Comparison of ENCODE assay signal across 25 mouse cellular contexts in the genomic region with DNA sequence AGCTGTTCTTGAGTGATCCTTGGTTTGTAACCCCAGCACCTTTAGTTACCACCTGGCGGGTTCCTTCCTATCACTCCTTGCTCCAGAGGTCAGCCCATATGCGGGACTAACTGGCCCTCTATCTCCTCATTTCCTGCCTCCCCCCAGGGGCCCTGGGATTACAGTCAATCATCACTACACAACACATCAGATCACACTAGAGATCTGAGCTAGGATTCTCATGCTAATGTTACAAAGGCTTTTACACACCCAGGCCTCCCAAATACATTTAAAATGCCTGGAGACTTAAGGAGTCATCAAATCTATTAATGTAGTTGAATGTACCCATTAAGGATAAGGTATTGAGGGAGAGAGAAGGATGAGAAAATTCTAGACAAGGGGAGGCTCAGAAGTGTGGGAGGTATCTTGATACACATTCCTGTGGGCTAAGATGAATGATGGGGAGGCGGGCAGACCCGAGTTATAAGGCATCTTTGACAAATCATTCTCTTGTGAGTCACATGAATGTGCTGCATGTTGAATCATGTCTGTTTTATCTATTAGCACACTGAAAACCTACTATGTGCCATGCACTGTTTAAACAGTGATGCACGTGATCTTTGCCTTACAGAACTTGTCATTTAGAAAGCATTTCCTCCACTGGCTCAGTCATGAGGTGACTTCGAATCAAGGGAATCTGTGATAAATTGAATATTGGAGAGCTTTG. TPM values are rescaled to one million over a fixed set of nuclear protein-coding genes. Genes with fewer than 3 reads are reported as not detected.
A peak's percentile ranks its signal among the peaks of the same experiment; 100 is the strongest.
DNase-seq lines count a peak whose midpoint lies in the region; ATAC-seq lines count a peak whose summit lies in the region.
"Had no signal": no experiment of that assay in that cellular context is flagged by ENCODE, and none has a peak within 500 bp of the region (broad histone marks: within the 10 kb centered on the region; RNA-seq: fewer than 3 reads in every experiment).

No protein-coding gene starts in this region.

- no peak overlapping the region for H3K4me2 ChIP-seq in heart, embryonic 13.5 days
- no peak overlapping the region for H3K4me2 ChIP-seq in kidney, embryonic 15.5 days
- H3K4me2 ChIP-seq: forebrain, embryonic 13.5 days; hindbrain, embryonic 14.5 days; limb, embryonic 15.5 days; liver, embryonic 13.5 days; neural tube, embryonic 12.5 days had no signal

- peak overlapping the region; percentile 21; the same call in 1 of the 2 replicates for H3K9ac ChIP-seq in heart, embryonic 13.5 days
- H3K9ac ChIP-seq in kidney, embryonic 15.5 days = no peak overlapping the region
- H3K9ac ChIP-seq: forebrain, embryonic 13.5 days; hindbrain, embryonic 14.5 days; limb, embryonic 15.5 days; liver, embryonic 13.5 days; neural tube, embryonic 12.5 days had no signal

- peaks cover 4% of the 10 kb centered on the region; the same call in 1 of the 2 replicates for H3K36me3 ChIP-seq in heart, embryonic 13.5 days
- no peaks in the 10 kb centered on the region; the same call in 1 of the 2 replicates for H3K36me3 ChIP-seq in kidney, embryonic 15.5 days
- H3K36me3 ChIP-seq: neural tube, embryonic 12.5 days had no signal

- no peak for DNase-seq in heart, postnatal 25 days (ENCODE audit: low spot score)
- DNase-seq in ES-CJ7 (ENCODE audit: low read depth, low spot score) (peak; percentile 75), R1 (ENCODE audit: low read depth, low spot score) (peak; percentile 92)
- no peak for DNase-seq in left cerebral cortex, adult 11 months (ENCODE audit: low spot score)
- no peak for DNase-seq in heart, postnatal 10 days
- DNase-seq: adrenal gland, postnatal 14 days; cerebellum, adult 18-20 months; cerebellum, postnatal 14 days; gastrocnemius, postnatal 10 days; kidney, adult 9 months; liver, embryonic 13.5 days; lung, adult 18-20 months; lung, postnatal 10 days; right cerebral cortex, adult 18-20 months; right cerebral cortex, postnatal 4 days; thymus, postnatal 4 days had no signal

- H3K27ac ChIP-seq in heart, embryonic 13.5 days (replicated peaks) = no peak overlapping the region
- no peak overlapping the region for H3K27ac ChIP-seq in kidney, embryonic 15.5 days
- H3K27ac ChIP-seq: forebrain, embryonic 13.5 days; hindbrain, embryonic 14.5 days; limb, embryonic 10.5 days; limb, embryonic 15.5 days; liver, embryonic 13.5 days; neural tube, embryonic 12.5 days had no signal

- no peaks in the 10 kb centered on the region for H3K9me3 ChIP-seq in heart, embryonic 13.5 days
- no peaks in the 10 kb centered on the region for H3K9me3 ChIP-seq in kidney, embryonic 15.5 days (replicated peaks)
- H3K9me3 ChIP-seq: forebrain, embryonic 13.5 days; limb, embryonic 10.5 days; limb, embryonic 15.5 days; liver, embryonic 13.5 days; neural tube, embryonic 12.5 days had no signal

- H3K27me3 ChIP-seq in heart, embryonic 13.5 days (replicated peaks) = no peaks in the 10 kb centered on the region
- no peaks in the 10 kb centered on the region for H3K27me3 ChIP-seq in kidney, embryonic 15.5 days
- H3K27me3 ChIP-seq: forebrain, embryonic 13.5 days; limb, embryonic 15.5 days; liver, embryonic 13.5 days; neural tube, embryonic 12.5 days had no signal

- H3K4me1 ChIP-seq in heart, embryonic 13.5 days = peaks cover 10% of the 10 kb centered on the region
- H3K4me1 ChIP-seq in kidney, embryonic 15.5 days = peaks cover 8% of the 10 kb centered on the region

- WGBS in heart, embryonic 13.5 days = 57% methylated on average over 6 of the region's 6 CpGs
- 63% methylated on average over 6 of the region's 6 CpGs for WGBS in kidney, embryonic 15.5 days

- ATAC-seq in heart, embryonic 13.5 days (ENCODE audit: extremely low read depth, insufficient number of reproducible peaks, low FRiP score, low TSS enrichment) = no peak
- no peak for ATAC-seq in kidney, embryonic 15.5 days (replicated peaks; ENCODE audit: low FRiP score)
- ATAC-seq: forebrain, embryonic 13.5 days; intestine, postnatal 0 days; midbrain, embryonic 16.5 days had no signal

- H3K4me3 ChIP-seq in heart, embryonic 13.5 days = no peak overlapping the region
- no peak overlapping the region for H3K4me3 ChIP-seq in kidney, embryonic 15.5 days (replicated peaks)
- H3K4me3 ChIP-seq: forebrain, embryonic 13.5 days; limb, embryonic 10.5 days; limb, embryonic 15.5 days; liver, embryonic 13.5 days; neural tube, embryonic 12.5 days had no signal

- intact Hi-C loops in heart, postnatal 25 days (cut with DNase I) = no loop called here
- intact Hi-C loops in heart, postnatal 10 days (cut with DNase I) = no loop called here

RNA-seq across cellular contexts. Expression of a gene that starts 4.4 kb away (rescaled TPM):
- polyA plus RNA-seq in heart, embryonic 13.5 days (2015; fragmentation: Nextera tagmentation; extraction: Ambion mirVana) = 34.0 and 35.2 TPM in 2 replicates
- 10 to 100 TPM; 80.0 to 81.2 TPM for total RNA-seq in heart, postnatal 25 days (2021)
- 55.1 and 56.3 TPM in 2 replicates for polyA plus RNA-seq in kidney, embryonic 15.5 days (2015; fragmentation: Nextera tagmentation; extraction: Ambion mirVana)
- total RNA-seq in heart, postnatal 10 days (2021) = 100 to 1,000 TPM; 107 to 121 TPM

RNA-seq across cellular contexts. Expression of a gene that starts 40.8 kb away (rescaled TPM):
- 5.5 and 6.6 TPM in 2 replicates for polyA plus RNA-seq in heart, embryonic 13.5 days (2015; fragmentation: Nextera tagmentation; extraction: Ambion mirVana)
- total RNA-seq in heart, postnatal 25 days (2021) = 10 to 100 TPM; 13.3 to 16.7 TPM
- 5.5 and 5.8 TPM in 2 replicates for polyA plus RNA-seq in kidney, embryonic 15.5 days (2015; fragmentation: Nextera tagmentation; extraction: Ambion mirVana)
- 10 to 100 TPM; 15.9 to 17.3 TPM for total RNA-seq in heart, postnatal 10 days (2021)

Comparison
In these comparisons a context has a peak if more than half of its experiments do, and no peak if none do; other contexts are left out.
1. DNase-seq: peak in ES-CJ7 (single experiment) and R1 (single experiment); none in heart, postnatal 25 days (single experiment), left cerebral cortex, adult 11 months (single experiment) and heart, postnatal 10 days (0 of 2).